Mouse (Mus musculus) cerebellum, adult 8-10 months (tissue): Measurements from ENCODE around the gene Aurkb.
A peak's percentile ranks its signal among the peaks of the same experiment; 100 is the strongest.

Source experiments
- DNase-seq: peaks from one replicate; pipeline ENCODE4 v3.0.0; 2022

The Aurkb gene

DNA sequence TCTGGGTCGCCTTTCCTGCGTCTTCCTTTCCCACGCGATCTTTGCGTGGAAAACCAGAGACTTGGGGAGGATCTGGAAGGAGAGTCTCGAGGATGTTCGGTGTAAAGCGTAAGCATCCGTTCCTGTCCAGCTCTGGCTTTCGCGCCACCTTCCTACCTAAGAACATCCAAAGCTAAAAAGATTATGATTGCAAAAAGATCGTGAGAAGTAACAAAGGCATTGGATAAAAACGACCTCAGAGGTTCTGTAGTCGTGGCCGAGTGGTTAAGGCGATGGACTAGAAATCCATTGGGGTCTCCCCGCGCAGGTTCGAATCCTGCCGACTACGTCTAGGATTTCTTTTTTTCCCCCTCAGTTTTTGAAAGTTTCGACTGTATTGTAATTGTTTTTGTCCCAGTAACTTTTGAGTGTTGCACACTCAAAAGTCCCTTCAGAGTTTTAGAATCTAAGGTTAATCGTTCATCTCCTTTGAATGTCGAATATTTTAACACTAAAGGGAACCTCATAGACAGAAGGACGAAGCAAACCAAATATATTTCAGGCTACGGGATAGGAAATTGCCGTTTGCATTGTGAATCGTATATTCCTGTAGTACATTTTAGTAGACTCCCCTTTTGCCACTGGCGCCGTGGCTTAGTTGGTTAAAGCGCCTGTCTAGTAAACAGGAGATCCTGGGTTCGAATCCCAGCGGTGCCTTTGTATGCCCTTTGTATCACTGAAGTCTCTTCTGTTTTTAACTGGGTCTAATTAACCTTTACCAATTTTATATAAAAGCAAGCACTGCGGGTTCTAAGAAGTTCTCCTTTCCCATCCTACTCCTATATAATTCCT is 8.0 kb upstream of the Aurkb start:
- peak; percentile 88 for DNase-seq

DNA sequence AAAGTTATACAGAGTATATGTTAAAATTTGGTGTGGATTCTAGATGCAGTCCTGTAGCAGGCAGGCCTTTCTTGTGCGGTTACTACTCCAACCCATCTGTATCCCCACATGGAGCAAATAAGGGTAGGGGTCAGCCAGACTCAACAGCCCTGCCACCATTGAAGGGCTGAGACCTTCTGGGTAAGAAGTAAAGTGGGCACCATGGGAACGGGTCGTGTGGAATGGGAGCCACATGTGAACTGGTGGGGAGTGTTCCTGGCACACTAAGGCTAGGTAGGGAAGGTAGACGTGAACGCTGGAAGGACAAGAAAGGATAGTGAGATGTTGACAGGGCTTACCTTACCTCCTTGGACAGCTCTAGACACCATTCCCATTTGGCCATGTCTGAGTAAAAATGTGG is 7.3 kb upstream of the Aurkb start:
- no peak for DNase-seq

DNA sequence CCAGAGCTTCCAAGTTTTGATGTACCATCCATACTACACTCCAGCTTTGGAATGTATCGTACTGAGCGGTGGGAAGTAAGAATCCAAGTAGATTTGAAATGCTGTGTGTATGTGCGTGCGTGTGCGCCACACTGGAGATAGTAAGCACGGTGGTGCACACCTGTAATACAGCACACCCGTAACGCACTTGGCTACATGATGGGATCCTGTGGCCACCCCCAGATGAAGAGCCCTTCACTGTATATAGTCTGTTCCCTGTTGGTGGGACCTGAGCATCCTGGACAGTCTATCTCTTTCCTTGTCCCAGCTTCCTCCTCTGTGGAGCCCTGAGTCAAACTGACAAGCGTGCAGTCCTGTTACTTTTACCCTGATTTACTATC is 938 bp downstream of the Aurkb start:
- DNase-seq, result no peak

- DNase-seq, result no peak
Observed at GRCm38 (mm10) chr11:69047592-69047991, 2.1 kb downstream of the Aurkb start.

DNA sequence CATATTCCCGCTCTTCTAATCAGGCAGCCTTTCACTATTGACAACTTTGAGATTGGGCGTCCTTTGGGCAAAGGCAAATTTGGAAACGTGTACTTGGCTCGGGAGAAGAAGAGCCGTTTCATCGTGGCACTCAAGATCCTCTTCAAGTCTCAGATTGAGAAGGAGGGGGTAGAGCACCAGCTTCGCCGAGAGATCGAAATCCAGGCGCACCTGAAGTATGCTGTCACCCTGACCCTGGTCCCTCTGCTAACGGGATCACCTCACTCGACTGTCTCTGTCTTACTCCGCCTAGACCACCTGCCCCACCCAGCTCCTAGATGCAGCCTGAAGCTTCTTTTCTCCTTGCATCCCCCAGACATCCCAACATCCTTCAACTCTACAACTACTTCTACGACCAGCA is 2.7 kb downstream of the Aurkb start:
- DNase-seq, result no peak

- no peak for DNase-seq
Observed at GRCm38 (mm10) chr11:69050748-69051147, 5.3 kb downstream of the Aurkb start.

GRCm38 (mm10) chr11:69051771-69052170 is 6.3 kb downstream of the Aurkb start:
- DNase-seq, result no peak

GRCm38 (mm10) chr11:69052824-69053421 is 7.5 kb downstream of the Aurkb start:
- DNase-seq, result no peak

GRCm38 (mm10) chr11:69053848-69054247 is 8.4 kb downstream of the Aurkb start:
- no peak for DNase-seq

DNA sequence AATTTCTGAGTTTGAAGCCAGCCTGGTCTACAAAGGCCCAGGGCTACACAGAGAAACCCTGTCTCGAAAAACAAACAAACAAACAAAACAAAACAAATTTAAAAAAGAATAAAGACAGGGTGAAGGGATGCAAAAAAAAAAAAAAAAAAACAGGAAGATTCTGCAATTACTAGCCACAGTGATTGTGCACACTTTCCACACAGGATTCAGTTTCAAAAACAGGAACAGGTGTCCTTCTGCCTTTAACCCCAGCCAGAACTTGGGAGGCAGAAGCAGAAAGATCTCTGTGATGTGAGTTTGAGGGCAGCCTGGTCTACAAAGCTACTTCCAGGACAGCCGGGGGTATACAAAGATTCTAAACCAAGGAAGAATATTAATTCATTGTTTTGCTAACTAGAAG is 12.8 kb downstream of the Aurkb start:
- DNase-seq, result no peak

GRCm38 (mm10) chr11:69058729-69059356 is 13.4 kb downstream of the Aurkb start:
- no peak for DNase-seq

- DNase-seq, result peak; percentile 92
Observed at GRCm38 (mm10) chr11:69059357-69059974, 14.0 kb downstream of the Aurkb start, which contains the start of gene Borcs6. Gene Borcs6 (plus strand): TSS chr11:69059717.

DNA sequence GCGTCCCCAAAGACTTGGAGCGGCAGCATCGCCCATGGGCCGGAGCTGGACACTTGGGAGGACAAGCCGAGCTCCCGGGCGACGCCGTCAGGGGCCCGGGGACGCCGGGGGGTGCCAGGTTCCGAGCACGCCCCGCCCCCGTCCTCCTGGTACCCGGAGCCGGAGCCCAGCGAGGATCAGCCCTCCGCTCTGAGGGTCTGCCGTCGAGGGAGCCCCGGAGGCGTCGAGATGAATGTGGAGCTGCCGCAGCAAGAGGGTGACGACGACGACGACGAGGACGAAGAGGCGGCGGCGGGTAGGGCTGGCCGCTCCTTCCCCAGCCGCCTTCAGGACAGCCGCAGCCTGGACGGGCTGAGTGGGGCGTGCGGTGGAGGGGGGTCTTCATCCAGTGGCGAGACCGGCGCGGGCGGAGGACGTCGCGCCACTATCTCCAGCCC is 14.5 kb downstream of the Aurkb start:
- no peak for DNase-seq

DNA sequence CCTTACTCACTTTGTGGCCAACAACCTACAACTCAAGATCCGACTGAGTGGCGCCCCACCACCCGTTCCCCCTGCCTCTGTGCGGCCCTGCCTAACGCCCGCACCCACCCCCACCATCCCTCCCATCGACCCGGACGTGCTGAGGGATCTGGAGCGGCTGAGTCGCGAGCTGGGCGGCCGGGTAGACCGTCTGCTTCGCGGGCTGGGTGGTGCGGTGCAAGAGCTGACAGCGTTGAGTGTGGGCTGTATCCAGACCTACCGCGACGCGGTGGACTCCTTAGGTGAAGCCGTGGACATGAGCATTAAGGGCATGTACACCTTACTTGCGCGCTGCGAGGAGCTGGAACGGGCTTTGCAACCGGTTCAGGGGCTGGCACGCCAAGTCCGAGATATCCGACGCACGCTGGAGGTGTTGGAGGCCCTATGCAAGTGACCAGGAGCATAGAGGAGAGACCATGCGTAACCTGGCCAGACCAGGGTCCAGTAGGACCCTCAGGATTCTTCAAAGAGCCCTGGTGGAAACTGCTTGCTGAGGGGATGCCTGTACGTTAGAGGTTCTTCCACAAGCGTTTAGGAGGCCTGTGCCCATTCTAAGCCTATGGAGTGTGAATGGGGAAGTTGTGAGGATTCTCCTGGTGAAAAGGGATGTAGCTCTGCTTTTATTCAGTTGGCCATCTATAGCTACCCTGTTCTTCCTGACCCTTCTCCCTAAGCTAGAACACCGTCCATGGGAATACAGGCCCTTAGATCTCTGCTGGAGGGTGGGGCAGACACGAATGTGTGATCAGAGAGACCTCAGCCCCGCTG is 15.2 kb downstream of the Aurkb start:
- DNase-seq, result peak; percentile 51

- peak; percentile 40 for DNase-seq
Observed at GRCm38 (mm10) chr11:69061255-69061912, 15.9 kb downstream of the Aurkb start.

DNA sequence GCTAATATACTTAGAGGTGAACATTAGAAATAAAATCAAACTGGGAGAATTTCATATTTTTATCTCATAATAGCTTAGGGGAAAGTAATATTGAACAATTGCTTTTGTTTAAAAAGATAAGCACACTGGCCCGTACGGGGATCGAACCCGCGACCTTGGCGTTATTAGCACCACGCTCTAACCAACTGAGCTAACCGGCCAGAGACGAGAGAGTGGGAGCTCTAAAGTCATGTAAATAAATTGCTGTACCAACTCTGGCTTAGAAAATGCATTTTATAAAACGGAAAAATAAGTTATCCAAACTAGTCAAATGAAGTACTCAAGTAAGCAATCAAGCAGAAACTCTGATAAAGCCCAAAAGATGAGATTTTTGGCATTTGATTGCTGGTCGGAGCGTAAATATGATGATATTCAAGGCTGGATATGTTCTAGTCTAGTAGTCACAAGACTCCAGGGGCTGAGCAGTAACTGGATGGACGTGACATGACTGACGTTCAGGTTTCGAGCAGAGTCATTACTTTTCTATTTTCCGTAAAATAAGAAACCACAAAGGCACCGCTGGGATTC is 16.8 kb downstream of the Aurkb start:
- DNase-seq, result peak; percentile 83

- peak; percentile 97 for DNase-seq
Observed at GRCm38 (mm10) chr11:69062761-69063224, 17.3 kb downstream of the Aurkb start.

DNA sequence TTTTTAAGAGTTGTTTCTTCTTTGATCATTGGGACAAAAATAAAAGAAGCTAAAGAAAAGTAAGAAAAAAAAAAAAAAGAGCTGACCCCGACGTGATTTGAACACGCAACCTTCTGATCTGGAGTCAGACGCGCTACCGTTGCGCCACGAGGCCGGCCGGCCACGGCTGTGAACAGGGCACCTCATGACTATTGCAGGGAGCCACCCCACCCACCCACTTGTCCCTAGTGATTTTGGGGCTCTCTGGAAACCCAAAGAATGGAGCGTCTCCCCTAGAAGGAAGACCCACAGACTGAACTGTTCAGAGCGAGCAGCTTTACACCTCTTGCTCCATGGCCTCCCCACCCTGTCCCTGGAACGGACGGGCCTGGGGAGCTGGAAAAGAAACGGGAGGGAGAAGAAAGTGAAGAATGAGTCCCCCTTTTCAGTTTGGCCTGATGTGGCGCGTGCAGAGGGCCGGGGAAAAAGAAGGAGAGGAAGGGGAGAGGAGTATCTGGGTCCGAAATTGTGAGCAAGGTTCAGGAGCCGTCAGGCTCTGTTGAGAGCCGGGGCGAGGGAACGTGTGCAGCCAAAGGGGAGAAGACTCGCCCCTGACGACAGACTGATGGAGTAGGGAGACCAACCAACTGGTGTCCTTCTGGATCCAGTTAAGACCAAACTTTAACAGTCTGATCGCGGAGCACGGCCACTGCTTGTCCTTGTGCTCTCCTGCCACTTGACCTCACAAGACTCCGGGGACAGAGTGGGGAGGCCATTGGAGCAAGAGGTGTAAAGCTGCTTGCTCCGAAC is 18.2 kb downstream of the Aurkb start:
- DNase-seq, result peak; percentile 80

DNA sequence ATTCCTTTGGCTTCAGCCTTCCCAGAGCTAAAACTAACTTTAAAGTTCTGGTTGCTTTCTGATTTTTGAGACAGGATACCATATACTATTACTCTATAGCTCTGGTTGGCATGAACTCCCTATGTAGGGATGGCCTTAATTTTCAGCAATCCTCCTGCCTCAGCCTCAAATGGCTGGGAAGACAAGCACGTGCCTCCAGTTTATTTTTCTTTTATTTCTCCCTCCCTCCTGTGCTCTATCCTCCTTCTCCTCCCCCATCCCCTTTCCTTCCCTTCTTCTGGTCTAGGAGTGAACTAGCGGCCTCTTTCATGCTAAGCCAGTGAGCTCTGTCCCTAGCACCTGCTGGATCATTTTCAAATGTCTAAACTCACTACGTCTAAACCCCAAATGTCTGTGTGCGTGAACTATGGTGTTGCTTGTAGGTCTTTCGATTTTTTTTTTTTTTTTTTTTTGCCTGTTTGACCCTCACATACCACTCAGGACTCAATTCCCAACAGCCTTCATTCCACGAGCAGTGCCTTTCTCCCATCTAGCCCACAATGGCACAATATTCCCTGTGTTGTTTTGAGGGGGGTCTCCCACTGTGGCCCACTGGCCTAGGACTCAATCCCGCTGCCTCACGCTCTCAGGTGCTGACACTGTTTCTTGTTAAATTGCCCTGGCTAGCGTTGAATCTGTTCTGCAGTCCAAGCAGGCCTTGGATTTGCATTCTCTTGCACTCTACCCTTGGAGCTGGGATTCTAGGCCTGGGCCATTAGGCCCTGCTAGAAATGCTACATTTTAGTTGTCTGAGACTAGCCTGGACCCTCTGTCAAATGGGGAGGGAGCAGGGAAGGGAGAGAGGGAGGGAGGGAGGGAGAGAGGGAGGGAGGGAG is 19.0 kb downstream of the Aurkb start:
- peak; percentile 30 for DNase-seq
